Mouse (Mus musculus): ENCODE measurements around the gene Lrba.

The Lrba gene

DNA sequence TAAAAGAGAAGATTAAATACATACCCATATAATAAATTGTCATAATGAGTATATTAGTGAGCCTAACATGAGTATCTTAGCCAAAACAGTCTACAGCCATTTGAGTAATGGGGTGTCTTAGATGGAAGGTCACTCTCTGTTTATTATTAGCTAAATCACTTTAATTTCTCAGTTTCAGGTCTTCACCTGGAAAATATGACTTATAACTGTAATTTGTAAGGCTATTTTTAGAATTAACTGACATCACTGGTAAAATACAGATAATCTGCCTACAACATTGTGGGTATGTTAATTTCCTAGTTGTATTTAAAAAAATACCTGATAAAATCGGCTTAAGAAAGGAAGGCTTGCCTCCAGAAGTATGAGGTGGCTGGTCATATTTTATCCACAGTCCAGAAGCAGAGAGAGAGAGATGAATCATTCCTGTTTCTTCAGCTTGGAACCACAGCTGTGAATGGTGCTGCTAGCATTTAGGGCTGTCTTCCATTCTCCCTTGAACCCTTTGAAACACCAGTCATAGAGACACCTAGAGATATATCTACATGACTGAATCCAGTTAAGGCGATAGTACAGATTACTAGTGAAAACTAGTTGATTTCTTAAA lies 294.1 kb downstream of the Lrba start:
- DNase-seq (ENCODE audit: extremely low spot score) = no peak

DNA sequence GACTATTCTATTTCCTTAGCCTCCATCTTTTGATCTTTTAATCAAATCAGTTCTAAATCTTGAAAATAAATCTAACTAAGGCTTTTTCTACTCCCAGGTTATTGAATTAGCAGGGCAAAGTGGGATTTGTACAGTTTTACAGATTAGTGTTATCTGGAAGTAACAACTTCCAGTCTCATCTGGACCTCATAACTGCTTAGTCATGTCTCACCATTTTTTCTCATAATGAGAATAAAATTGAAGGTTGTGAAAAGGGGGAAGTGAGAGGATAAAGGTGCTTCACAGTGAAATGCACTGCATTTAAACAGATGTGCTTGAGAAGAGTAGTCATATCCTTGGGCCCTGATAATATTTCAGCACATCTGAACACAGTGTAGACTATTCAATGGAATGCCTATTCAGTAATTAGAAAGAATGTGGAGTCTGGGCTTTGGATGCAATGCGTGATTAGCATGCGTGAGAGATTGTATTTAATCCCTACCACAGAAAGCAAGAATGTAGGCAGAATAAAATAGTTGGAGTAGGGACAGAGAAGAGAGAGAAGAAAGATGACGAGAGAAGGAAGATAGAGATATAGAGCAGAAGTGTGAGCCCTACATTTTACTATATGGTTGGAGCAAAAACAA lies 298.5 kb downstream of the Lrba start:
- DNase-seq (ENCODE audit: extremely low spot score) = no peak

- DNase-seq (ENCODE audit: extremely low spot score) = peak; percentile 30
These were observed 307.2 kb downstream of the Lrba start for GRCm38 (mm10) chr3:86531531-86532269.

- DNase-seq (ENCODE audit: extremely low spot score) = no peak
These were observed 312.3 kb downstream of the Lrba start for GRCm38 (mm10) chr3:86536751-86537150.

DNA sequence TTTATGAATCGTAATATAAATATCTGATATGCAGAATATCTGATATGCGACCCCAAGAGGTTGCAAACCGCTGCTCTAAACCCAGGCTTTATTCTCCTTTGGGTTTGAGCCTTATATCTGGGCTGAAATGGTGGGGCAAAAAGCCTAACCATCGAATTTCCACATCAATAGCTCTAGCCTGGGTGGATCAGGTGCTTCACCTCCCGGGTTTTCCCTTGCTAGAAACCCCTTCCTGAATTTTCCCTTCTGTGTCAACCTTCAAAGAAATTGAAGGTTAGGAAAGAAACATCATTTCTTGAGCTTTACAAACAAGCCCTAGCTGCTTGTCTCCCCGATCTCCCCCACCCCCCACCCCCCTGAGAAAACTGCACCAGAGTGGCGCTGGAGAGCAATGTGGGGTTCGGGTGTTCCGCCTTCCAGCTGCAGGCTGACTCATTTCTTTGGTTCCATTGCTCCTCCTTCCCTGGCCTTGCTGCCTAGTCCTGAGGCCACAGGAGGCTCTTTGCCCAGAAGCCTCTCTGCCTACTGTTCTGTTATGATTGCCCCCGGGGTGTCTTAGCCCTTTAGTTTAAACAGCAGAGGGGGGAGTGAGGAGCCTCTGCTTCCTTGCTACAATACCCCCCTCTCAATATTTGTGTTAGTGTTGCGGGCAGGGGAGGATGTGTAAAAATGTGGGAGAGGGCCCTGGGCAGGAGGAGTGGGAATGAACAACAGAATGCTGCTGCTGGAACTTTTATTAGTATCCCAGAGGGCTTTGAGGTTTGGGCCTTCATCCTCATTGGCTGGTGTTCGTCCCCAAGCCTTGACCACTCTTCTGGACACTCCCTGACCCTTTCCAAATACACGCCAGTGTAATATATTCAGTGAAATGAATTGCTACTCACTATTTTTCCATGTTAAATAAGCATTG lies 314.4 kb downstream of the Lrba start:
- peak; percentile 40 for DNase-seq (ENCODE audit: extremely low spot score)

- DNase-seq (ENCODE audit: extremely low spot score) = peak; percentile 50
These were observed 315.2 kb downstream of the Lrba start for GRCm38 (mm10) chr3:86539555-86540168.

DNA sequence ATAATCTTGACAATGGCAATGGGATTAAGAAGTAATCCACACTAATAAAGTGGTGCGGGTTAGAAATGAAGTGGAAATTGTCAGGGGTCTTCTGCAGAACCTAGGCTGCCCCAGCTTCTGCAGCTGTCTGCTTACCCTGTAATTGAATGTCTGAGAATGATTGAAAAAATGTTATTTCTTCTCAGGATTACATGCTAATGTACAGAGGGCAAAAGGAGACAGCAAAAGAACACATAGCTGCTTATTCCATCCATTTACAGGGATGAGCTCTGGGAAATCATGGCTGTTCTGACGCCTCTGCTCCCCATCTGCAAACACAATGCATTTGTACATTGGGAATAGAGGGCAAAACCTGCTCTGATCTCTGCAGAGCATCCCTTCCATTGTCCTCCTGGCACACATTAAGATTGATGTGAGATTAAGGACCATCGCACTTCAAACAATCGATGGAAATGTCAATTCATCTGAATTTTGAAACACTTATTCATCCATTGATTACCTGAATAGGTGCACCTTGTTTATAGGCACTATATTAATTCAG lies 316.7 kb downstream of the Lrba start:
- DNase-seq (ENCODE audit: extremely low spot score) = no peak

- no peak for DNase-seq (ENCODE audit: extremely low spot score)
These were observed 317.4 kb downstream of the Lrba start for GRCm38 (mm10) chr3:86541863-86542397.

- peak; percentile 47 for DNase-seq (ENCODE audit: extremely low spot score)
These were observed 320.3 kb downstream of the Lrba start for GRCm38 (mm10) chr3:86544785-86545184.

GRCm38 (mm10) chr3:86545945-86546344 lies 321.5 kb downstream of the Lrba start:
- DNase-seq (ENCODE audit: extremely low spot score) = no peak

GRCm38 (mm10) chr3:86546471-86547250 lies 322.2 kb downstream of the Lrba start:
- peak; percentile 77 for DNase-seq (ENCODE audit: extremely low spot score)

- no peak for DNase-seq (ENCODE audit: extremely low spot score)
These were observed 322.8 kb downstream of the Lrba start for GRCm38 (mm10) chr3:86547251-86547791.

DNA sequence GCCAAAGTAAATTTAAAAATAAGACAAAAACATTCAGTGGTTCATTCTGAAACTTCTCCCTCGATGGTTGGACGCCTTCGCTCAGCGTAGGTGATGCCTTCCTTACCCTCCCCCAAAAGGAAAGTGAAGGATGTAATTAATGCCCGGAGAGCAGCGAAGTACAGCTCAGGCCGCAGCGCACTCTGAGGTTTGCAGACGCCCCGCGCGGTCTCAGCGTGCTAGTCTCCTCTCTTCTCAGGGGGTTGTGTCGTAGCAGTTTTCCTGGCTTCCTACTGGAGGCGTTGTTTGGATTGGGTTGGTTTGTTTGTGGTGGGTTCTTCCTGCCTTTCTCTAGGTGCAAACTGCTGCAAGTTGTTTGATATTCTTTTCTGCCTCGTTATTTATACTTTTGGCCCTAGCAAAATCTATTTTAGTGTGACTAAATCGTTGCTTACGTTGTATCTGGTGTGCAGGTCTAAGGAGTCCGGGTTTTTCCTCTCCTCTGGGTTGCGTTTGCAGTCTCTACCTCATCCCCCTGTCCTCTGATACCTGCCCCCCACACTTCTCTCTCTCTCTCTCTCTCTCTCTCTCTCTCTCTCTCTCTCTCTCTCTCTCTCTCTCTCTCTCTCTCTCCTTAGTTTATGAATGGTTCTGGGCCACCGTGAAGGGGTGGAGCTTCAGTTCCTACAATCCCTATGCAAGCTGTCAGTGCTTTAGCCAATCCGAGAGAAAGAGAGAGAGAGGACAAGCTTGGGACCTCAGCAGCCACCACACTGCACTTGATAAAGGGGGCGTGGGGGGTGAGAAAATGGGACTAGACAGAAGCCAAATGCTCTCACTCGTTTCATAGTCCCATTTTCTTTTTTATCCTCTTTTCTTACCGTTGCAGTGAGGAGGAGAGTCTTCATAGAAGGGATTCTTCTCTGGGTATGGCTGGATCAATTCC lies 323.9 kb downstream of the Lrba start, which contains the start of gene Mab21l2:
Gene Mab21l2 (minus strand): TSS at position 539 of the 925 bp plus-strand sequence.
- DNase-seq (ENCODE audit: extremely low spot score) = peak; percentile 64

DNA sequence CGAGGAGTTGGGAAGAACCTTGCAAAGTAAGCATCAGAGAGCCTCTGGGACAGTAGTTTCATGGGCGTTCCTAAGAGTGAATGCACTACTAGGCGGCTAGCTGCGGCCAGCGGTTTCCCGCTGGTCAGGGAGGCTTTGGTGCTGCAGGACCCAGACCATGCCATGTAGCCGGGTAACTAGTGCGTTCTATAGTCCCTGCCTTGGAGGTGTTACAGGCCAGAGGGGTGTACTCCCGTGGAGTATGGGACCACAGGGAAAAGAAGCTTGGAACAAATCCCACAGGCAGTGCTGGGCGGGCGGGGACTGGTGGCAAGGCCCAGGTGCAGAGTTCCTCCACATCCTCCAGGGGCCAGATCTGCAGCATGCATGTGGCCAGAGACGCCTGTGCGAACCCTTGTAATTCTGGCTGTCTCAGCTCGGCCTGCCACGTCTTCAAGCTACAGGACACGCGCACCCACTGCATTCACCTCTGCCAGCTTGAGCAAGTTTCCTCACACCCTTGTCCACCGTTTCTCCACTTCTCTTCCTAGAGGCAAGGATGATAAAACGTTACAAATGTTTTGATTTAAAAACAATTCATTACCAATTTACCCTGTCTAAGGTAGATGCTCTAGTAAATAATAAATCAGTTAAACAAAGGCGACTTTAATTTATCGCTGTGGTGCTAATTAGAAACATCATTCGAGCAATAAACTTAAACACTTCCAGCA lies 326.0 kb downstream of the Lrba start:
- DNase-seq (ENCODE audit: extremely low spot score) = peak; percentile 73

DNA sequence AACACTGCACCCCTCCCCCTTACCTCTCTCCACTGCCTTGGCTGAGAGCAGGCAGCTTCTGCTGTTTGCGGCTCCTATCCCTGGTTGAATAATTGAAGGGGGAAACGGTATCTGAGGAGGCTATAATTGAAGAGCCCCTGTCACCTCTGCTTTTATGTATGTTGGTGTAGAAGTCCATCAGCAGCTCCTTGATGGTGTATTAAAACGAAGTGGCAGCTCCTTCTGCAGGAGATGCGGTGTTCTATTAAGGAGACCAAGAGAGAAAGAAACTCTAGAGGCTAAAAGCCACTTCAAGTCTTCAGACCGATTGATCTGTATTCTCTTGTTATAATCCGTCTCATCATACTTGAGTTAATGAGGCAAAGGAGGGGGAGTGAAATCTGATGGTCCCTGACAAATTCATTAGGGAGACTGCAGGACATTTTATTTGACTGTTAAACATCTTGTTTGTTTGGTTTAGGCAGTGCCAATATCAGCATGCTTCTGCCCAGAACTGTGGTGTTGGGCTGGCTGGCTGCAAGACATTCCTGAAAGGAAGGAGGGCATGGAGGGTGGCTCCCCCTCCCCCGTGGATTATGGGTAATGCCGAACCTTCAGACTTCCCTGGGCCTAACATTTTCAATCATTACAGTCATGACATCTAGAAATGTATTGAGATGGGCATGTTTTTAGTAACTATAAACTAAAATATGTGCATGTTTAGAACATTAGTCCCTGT lies 326.7 kb downstream of the Lrba start:
- DNase-seq (ENCODE audit: extremely low spot score) = peak; percentile 53

DNA sequence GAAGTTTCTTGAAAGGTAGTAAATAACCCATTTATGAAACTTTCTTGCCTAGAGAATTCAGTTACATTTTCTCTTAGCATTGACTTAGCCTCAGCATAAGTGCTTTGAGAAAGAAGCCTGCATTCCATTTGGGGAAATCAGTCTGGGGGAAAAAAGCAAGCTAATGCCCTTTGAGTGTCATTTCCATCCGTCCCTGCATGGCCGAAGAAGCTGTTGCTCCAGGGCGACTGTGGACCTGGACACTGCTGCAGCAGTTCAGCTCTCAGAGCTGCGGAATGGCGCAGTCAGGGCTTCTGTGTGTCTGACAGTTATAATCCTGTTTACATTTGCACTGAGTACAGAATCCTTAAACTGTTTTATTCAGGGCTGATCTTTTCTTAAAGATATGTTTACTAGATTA lies 327.7 kb downstream of the Lrba start:
- DNase-seq (ENCODE audit: extremely low spot score) = no peak

DNA sequence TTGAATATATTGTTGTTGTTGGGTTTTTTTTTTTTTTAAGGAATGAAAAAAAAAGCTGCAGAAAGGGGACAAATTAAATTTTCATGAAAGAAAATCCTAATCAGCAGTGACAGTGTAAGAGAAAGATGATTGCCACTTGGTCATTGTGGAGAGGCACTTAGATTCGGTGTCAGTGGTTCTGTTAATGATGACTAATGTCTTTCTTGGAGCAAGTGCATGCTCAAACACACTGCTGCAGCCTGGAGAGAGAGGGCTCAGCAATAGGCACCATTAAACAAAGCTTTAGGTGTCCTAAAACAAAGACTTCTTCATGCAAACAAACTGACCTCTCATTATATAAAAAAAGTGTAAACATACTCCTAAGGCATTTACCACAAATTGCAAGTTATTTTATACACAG lies 334.5 kb downstream of the Lrba start:
- DNase-seq (ENCODE audit: extremely low spot score) = no peak

Measured in embryo, embryonic 9.5 days (tissue).